Mouse (Mus musculus) liver, adult 2 months (tissue): ENCODE results near the gene 4930505A04Rik. TPM values are rescaled to one million over a fixed set of nuclear protein-coding genes. Genes with fewer than 3 reads are reported as not detected.

Source experiments
- DNase-seq: peaks from one replicate; pipeline ENCODE4 v3.0.0-alpha.2; 2011; ENCODE audit warnings: low read depth, low spot score; ENCODE audit errors: extremely low read depth
- H3K27ac ChIP-seq: fragments of 200-500 bp; replicated peaks from 2 replicates; pipeline ENCODE4 v1.5.1; 2012; ENCODE audit warnings: low read depth, mild to moderate bottlenecking, control low read depth, inconsistent platforms, low read length; ENCODE audit not compliant: insufficient read depth
- H3K27me3 ChIP-seq: fragments of 200-500 bp; 2 replicates; pipeline ENCODE4 v1.6.1; 2012; ENCODE audit warnings: mild to moderate bottlenecking, moderate library complexity, low read length, inconsistent platforms; ENCODE audit not compliant: control insufficient read depth, insufficient read depth
- H3K36me3 ChIP-seq: fragments of 200-500 bp; 2 replicates; pipeline ENCODE4 v1.6.1; 2012; ENCODE audit warnings: low read length, inconsistent platforms; ENCODE audit not compliant: control insufficient read depth, insufficient read depth
- H3K4me1 ChIP-seq: fragments of 200-500 bp; 2 replicates; pipeline ENCODE4 v1.6.1; 2011; ENCODE audit warnings: low read length; ENCODE audit not compliant: control insufficient read depth, insufficient read depth
- H3K4me3 ChIP-seq: fragments of 200-500 bp; 2 replicates; pipeline ENCODE4 v1.5.1; 2011; ENCODE audit warnings: low read depth, mild to moderate bottlenecking, control low read depth, low read length, moderate library complexity; ENCODE audit not compliant: insufficient read depth
- H3K79me2 ChIP-seq: fragments of 200-500 bp; 2 replicates; pipeline ENCODE4 v1.6.1; 2012; ENCODE audit warnings: inconsistent platforms, mild to moderate bottlenecking, low read length, moderate library complexity; ENCODE audit not compliant: control insufficient read depth, insufficient read depth
- H3K9ac ChIP-seq: fragments of 200-500 bp; 2 replicates; pipeline ENCODE4 v1.6.1; 2012; ENCODE audit warnings: low read depth, mild to moderate bottlenecking, control low read depth, inconsistent platforms, low read length
- CTCF ChIP-seq: fragments of 200-500 bp; IDR thresholded peaks from 2 replicates; pipeline ENCODE4 v1.5.1; 2011; ENCODE audit warnings: low read depth, low read length, control low read depth
- POLR2A ChIP-seq: fragments of 200-500 bp; IDR thresholded peaks from 2 replicates; pipeline ENCODE4 v1.6.1; 2011; ENCODE audit warnings: low read length, control low read depth; ENCODE audit not compliant: insufficient read depth; ENCODE audit errors: extremely low read depth
- WGBS: fragments of 180-500 bp; shearing (Covaris S2); methylation state at CpG from one replicate; pipeline ENCODE4 v1.1.7; 2018; 5-methylcytosine and 5-hydroxymethylcytosine counted together
- polyA plus RNA-seq: library from polyadenylated mRNA; depleted of rRNA; stranded (reverse); fragments of >200 nt; gene quantifications from 2 replicates; pipeline ENCODE4 v1.2.3, GENCODE M21; 2012; rRNA removed
- total RNA-seq: library from RNA; depleted of rRNA; stranded (reverse); fragments of >200 nt; gene quantifications from 2 replicates; pipeline ENCODE4 v1.2.3, GENCODE M21; 2014; rRNA removed

The 4930505A04Rik gene
- total and polyA plus RNA-seq, 2 experiments: not detected

DNA sequence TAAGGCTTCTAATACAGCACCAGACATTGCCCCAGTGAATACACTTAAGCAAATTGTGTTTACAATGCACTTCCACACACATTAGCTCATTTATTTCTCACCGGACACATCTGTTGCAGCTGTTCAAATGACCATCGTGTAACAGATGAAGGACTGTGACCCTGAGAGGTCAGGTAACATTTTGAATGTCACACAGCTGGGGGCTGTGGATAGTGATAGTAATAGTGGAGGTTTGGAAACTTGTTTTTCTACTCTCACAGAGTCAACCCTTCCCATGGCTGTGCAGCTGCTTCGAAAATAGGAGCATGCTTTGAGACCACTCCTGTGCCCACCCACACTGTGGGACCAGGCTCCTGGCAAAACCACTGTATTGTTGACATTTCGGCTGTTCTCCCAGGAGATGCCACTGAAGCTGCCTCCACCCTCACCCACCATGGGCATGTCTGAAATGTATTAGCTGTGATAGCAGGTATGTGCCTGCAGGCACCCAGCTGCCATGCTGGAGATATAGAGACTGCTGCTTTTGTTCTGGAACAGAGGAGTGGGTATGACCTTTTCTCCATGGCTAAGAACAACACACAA, 66.9 kb downstream of the 4930505A04Rik start:
- no peak for DNase-seq
- no peak overlapping the region for H3K4me3 ChIP-seq
- H3K4me1 ChIP-seq: no peaks in the 10 kb centered on the region
- H3K9ac ChIP-seq: no peak overlapping the region
- TF ChIP-seq CTCF (no peak), POLR2A (no peak)
- H3K36me3 ChIP-seq: no peaks in the 10 kb centered on the region
- no peaks in the 10 kb centered on the region for H3K79me2 ChIP-seq
- no peaks in the 10 kb centered on the region for H3K27me3 ChIP-seq
- WGBS: 70% methylated on average over 4 of the region's 4 CpGs
- no peak overlapping the region for H3K27ac ChIP-seq

- TF ChIP-seq POLR2A (no peak), CTCF (no peak)
- Histone ChIP-seq H3K9ac (no peak overlapping the region), H3K27me3 (no peaks in the 10 kb centered on the region), H3K36me3 (no peaks in the 10 kb centered on the region), H3K4me1 (no peaks in the 10 kb centered on the region), H3K4me3 (no peak overlapping the region), H3K27ac (no peak overlapping the region), H3K79me2 (no peaks in the 10 kb centered on the region)
- no peak for DNase-seq
Measured at GRCm38 (mm10) chr11:30394351-30394750, 77.3 kb downstream of the 4930505A04Rik start.

DNA sequence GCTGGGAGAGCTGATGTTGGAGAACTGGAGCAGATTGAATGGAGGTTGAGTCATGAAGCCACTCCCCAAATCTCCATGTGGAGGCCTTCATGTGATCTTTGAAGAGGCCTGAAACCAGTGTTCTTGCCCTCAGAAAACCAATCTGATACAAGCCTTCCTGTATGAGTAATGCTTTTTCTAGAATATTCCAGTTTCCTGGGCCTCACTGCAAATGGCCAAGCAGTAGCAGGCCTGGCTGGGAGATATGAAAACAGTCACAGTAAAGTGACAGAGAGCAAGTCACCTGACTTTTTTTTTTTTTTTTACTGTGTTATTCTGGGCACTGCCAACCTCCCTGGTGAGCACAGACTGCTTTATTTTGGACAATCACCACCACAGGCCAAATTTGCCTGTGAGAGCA, 88.6 kb downstream of the 4930505A04Rik start:
- Histone ChIP-seq H3K27ac (no peak overlapping the region), H3K36me3 (no peaks in the 10 kb centered on the region), H3K9ac (no peak overlapping the region), H3K4me1 (no peaks in the 10 kb centered on the region), H3K4me3 (no peak overlapping the region), H3K27me3 (no peaks in the 10 kb centered on the region), H3K79me2 (no peaks in the 10 kb centered on the region)
- DNase-seq: no peak
- TF ChIP-seq CTCF (no peak), POLR2A (no peak)

Other genes with a start within 250 kb of the 4930505A04Rik start
- 50.9 and 56.5 TPM in 2 replicates for gene Sptbn1, start 203.7 kb downstream of the 4930505A04Rik start, total RNA-seq
- 11.0 and 13.0 TPM in 2 replicates for gene Sptbn1, start 203.7 kb downstream of the 4930505A04Rik start, polyA plus RNA-seq
- 2.3 and 3.8 TPM in 2 replicates for gene Acyp2, start 177.8 kb upstream of the 4930505A04Rik start, total RNA-seq
- gene Acyp2, start 177.8 kb upstream of the 4930505A04Rik start, polyA plus RNA-seq: 1.0 and 2.4 TPM in 2 replicates